Mouse (Mus musculus): ENCODE measurements around the gene Gm10722.
A peak's percentile ranks its signal among the peaks of the same experiment; 100 is the strongest.
"Not testable (repeated sequence)": the region's sequence is repeated elsewhere in the genome, so short reads cannot be mapped to it uniquely, and the experiment has no call there.

The Gm10722 gene

GRCm38 (mm10) chr9:3026136-3026535 lies 25.4 kb downstream of the Gm10722 start:
- DNase-seq: not testable (repeated sequence)

- DNase-seq: not testable (repeated sequence)
These were observed 26.0 kb downstream of the Gm10722 start for GRCm38 (mm10) chr9:3026741-3027140.

DNA sequence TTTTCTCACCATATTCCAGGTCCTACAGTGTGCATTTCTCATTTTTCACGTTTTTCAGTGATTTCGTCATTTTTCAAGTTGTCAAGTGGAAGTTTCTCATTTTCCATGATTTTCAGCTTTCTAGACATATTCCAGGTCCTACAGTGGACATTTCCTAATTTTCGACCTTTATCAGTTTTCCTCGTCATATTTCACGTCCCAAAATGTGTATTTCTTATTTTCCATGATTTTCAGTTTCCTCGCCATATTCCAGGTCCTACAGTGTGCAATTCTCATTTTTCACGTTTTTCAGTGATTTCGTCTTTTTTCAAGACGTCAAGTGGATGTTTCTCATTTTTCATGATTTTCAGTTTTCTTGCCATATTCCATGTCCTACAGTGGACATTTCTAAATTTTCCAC lies 26.5 kb downstream of the Gm10722 start:
- DNase-seq: peak; percentile 73

- DNase-seq: not testable (repeated sequence)
These were observed 28.7 kb downstream of the Gm10722 start for GRCm38 (mm10) chr9:3029276-3030000.

DNA sequence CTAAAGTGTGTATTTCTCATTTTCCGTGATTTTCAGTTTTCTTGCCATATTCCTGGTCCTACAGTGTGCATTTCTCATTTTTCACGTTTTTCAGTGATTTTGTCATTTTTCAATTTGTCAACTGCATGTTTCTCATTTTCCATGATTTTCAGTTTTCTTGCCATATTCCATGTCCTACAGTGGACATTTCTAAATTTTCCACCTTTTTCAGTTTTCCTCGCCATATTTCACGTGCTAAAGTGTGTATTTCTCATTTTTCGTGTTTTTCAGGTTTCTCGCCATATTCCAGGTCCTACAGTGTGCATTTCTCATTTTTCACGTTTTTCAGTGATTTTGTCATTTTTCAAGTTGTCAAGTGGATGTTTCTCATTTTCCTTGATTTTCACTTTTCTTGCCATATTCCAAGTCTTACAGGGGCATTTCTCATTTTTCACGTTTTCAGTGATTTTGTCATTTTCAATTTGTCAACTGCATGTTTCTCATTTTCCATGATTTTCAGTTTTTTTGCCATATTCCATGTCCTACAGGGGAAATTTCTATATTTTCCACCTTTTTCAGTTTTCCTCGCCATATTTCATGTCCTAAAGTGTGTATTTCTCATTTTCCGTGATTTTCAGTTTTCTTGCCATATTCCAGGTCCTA lies 30.1 kb downstream of the Gm10722 start:
- peak; percentile 93 for DNase-seq

DNA sequence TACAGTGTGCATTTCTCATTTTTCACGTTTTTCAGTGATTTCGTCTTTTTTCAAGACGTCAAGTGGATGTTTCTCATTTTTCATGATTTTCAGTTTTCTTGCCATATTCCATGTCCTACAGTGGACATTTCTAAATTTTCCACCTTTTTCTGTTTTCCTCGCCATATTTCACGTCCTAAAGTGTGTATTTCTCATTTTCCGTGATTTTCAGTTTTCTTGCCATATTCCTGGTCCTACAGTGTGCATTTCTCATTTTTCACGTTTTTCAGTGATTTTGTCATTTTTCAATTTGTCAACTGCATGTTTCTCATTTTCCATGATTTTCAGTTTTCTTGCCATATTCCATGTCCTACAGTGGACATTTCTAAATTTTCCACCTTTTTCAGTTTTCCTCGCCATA lies 33.6 kb downstream of the Gm10722 start, which contains the start of gene Gm17535:
Gene Gm17535 (plus strand): TSS at position 301 of the 400 bp plus-strand sequence.
- not testable (repeated sequence) for DNase-seq

DNA sequence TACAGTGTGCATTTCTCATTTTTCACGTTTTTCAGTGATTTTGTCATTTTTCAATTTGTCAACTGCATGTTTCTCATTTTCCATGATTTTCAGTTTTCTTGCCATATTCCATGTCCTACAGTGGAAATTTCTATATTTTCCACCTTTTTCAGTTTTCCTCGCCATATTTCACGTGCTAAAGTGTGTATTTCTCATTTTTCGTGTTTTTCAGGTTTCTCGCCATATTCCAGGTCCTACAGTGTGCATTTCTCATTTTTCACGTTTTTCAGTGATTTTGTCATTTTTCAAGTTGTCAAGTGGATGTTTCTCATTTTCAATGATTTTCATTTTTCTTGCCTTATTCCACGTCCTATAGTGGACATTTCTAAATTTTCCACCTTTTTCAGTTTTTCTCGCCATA lies 35.9 kb downstream of the Gm10722 start, which contains the start of gene Gm10715:
Gene Gm10715 (plus strand): TSS at position 301 of the 400 bp plus-strand sequence.
- not testable (repeated sequence) for DNase-seq

GRCm38 (mm10) chr9:3038161-3038560 lies 37.4 kb downstream of the Gm10722 start:
- DNase-seq: peak; percentile 56

Measured in retina, postnatal 1 day (tissue).